Mouse (Mus musculus): ENCODE results near the gene Zfp575. TPM values are rescaled to one million over a fixed set of nuclear protein-coding genes. Genes with fewer than 3 reads are reported as not detected.

Gene Zfp575
- polyA plus RNA-seq (2012; rRNA removed): 0.88 and 1.4 TPM in 2 replicates

GRCm38 (mm10) chr7:24587330-24588105 lies at the start of gene Zfp575, which contains the start of gene Ethe1:
Gene Zfp575, minus strand, starts transcription at chr7:24587641.
Gene Ethe1, plus strand, starts transcription at chr7:24587543.

DNA sequence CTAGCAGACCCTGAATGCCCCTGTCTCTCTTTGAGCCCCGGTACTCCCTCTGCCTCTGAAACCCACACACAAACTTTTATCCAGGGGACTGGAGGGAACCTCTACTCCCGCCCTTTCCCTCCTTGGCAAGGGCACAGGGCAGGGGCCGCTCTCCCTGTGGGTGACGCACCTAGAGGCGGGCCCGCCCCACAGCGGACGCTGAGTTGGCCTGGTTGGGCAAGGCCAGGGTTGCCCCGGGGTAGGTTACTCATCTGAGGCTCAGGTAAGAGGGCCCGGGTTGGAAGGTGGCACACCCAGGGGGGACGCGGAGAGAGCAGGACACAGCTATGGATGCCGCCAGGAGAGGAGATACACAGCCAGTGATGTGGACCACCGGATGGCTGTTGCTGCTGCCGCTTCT lies 48.8 kb upstream of the Zfp575 start, which contains the start of gene Lypd3:
Gene Lypd3, plus strand, starts transcription at position 287 of the 400 bp plus-strand sequence.

DNA sequence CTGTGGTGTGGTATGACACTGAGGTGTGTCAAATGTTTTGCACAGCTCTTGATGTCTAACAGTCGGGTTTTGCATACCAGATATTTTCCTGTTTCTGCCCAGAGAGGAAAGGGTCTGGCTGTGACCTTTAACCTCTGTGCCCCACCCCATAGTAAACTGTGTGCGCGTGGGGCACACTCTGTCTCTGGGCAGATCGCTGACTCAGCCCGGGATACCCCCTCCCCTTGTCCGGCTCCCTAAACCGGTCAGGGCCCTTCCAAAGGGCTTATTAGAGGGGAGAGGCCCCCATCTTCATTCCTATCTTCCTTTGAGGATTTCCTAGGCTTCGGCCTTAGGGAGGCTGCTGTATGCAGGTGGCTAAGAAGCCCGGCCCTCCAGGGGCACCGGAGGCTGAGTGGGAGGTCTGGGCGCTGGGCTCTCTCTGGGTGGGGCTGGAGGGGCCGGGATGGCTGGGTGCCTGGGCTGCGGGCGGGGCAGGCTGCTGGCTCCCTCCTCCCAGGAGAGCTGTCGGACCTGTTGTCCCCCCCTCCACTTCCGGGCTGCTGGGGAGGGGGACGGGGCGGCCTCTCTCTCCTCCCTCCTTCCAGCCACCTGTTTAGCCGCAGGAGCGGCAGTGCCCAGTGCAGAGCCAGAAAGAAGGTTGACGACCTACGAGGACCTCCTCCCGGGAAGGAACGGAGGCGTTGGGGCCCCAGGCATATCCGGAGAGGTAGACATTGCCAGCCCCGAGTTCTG lies 22.9 kb upstream of the Zfp575 start, which contains the start of gene Phldb3:
Gene Phldb3, plus strand, starts transcription at position 620 of the 735 bp plus-strand sequence.

GRCm38 (mm10) chr7:24546068-24546614 lies 41.3 kb downstream of the Zfp575 start, which contains the start of the genes Pinlyp and Xrcc1:
Gene Pinlyp, minus strand, starts transcription at chr7:24546118.
Gene Xrcc1, plus strand, starts transcription at chr7:24546289.

Other genes starting within 250 kb of the Zfp575 start
- 0.02 TPM in 1 of 2 replicates, not detected in the other for gene Lypd5, start 238.4 kb downstream of the Zfp575 start, polyA plus RNA-seq (2012; rRNA removed)
- 7.4 and 11.9 TPM in 2 replicates for gene Kcnn4, start 217.4 kb downstream of the Zfp575 start, polyA plus RNA-seq (2012; rRNA removed)
- 39.6 and 40.1 TPM in 2 replicates for gene Smg9, start 188.0 kb downstream of the Zfp575 start, polyA plus RNA-seq (2012; rRNA removed)
- not detected in 2 replicates for gene Irgc1, start 135.3 kb downstream of the Zfp575 start, polyA plus RNA-seq (2012; rRNA removed)
- gene Plaur, start 125.2 kb downstream of the Zfp575 start, polyA plus RNA-seq (2012; rRNA removed): 1.9 and 2.7 TPM in 2 replicates
- 76.5 and 113 TPM in 2 replicates for gene Cadm4, start 105.6 kb downstream of the Zfp575 start, polyA plus RNA-seq (2012; rRNA removed)
- 87.0 and 164 TPM in 2 replicates for gene Zfp428, start 80.6 kb downstream of the Zfp575 start, polyA plus RNA-seq (2012; rRNA removed)
- gene AC161166.1, start 75.2 kb downstream of the Zfp575 start, polyA plus RNA-seq (2012; rRNA removed): not detected in 2 replicates
- 19.9 and 20.5 TPM in 2 replicates for gene Irgq, start 57.0 kb downstream of the Zfp575 start, polyA plus RNA-seq (2012; rRNA removed)
- 0.28 TPM in 1 of 2 replicates, not detected in the other for gene Pinlyp, start 41.5 kb downstream of the Zfp575 start, polyA plus RNA-seq (2012; rRNA removed)
- gene Xrcc1, start 41.4 kb downstream of the Zfp575 start, polyA plus RNA-seq (2012; rRNA removed): 111 and 112 TPM in 2 replicates
- gene Ethe1, start 98 bp downstream of the Zfp575 start, polyA plus RNA-seq (2012; rRNA removed): 12.1 and 14.3 TPM in 2 replicates
- 0.40 and 0.60 TPM in 2 replicates for gene Phldb3, start 23.1 kb upstream of the Zfp575 start, polyA plus RNA-seq (2012; rRNA removed)
- gene Lypd3, start 48.9 kb upstream of the Zfp575 start, polyA plus RNA-seq (2012; rRNA removed): 0.43 and 0.57 TPM in 2 replicates
- not detected in 2 replicates for gene Tex101, start 89.0 kb upstream of the Zfp575 start, polyA plus RNA-seq (2012; rRNA removed)
- gene BC049730, start 121.6 kb upstream of the Zfp575 start, polyA plus RNA-seq (2012; rRNA removed): not detected in 2 replicates
- gene Gm4763, start 139.3 kb upstream of the Zfp575 start, polyA plus RNA-seq (2012; rRNA removed): not detected in 2 replicates
- gene Cd177, start 172.7 kb upstream of the Zfp575 start, polyA plus RNA-seq (2012; rRNA removed): 0.04 and 0.06 TPM in 2 replicates
- 0.06 TPM in 1 of 2 replicates, not detected in the other for gene Ceacam10, start 189.6 kb upstream of the Zfp575 start, polyA plus RNA-seq (2012; rRNA removed)